18 mouse cellular contexts compared by ENCODE assay signal in genomic region chr11:57947347-57947746, GRCm38 (mm10).
DNase-seq lines count a peak whose midpoint lies in the region; TF ChIP-seq lines count a peak whose summit lies in the region.
"Had no signal": no experiment of that assay in that cellular context is flagged by ENCODE, and none has a peak within 500 bp of the region (broad histone marks: within the 10 kb centered on the region; RNA-seq: fewer than 3 reads in every experiment).

No protein-coding gene starts in this region.

- no peak for TF ChIP-seq CTCF in gastrocnemius, adult 2 months (IDR thresholded peaks at IDR 0.05)

- peak; percentile 93 for DNase-seq in heart, adult 11 months
- no peak for DNase-seq in heart, postnatal 14 days
- peak; percentile 48 for DNase-seq in Muller cell, postnatal 12 days (ENCODE audit: inconsistent ontology term)
- no peak for DNase-seq in cerebellum, adult 11 months
- no peak for DNase-seq in gastrocnemius, adult 2 months
- DNase-seq: adrenal gland, adult 8-10 months; adrenal gland, postnatal 14 days; adrenal gland, postnatal 36 days; cerebellum, adult 18-20 months; cerebellum, adult 9-10 months; cerebellum, postnatal 10 days; cerebellum, postnatal 36 days; embryo, embryonic 11 days had no signal

- no peak overlapping the region for H3K4me3 ChIP-seq in gastrocnemius, adult 2 months
- H3K4me3 ChIP-seq: embryonic facial prominence, embryonic 13.5 days; embryonic facial prominence, embryonic 15.5 days; erythroblast, embryonic 14.5 days; forebrain, embryonic 10.5 days; forebrain, embryonic 12.5 days had no signal

- no peak overlapping the region for H3K27ac ChIP-seq in gastrocnemius, adult 2 months
- H3K27ac ChIP-seq: embryonic facial prominence, embryonic 13.5 days; embryonic facial prominence, embryonic 15.5 days; forebrain, embryonic 10.5 days; forebrain, embryonic 12.5 days had no signal

- intact Hi-C loops in heart, postnatal 14 days (cut with DNase I): no loop called here
- intact Hi-C loops in gastrocnemius, adult 2 months (cut with DNase I): no loop called here

Comparison
In these comparisons a context has a peak if more than half of its experiments do, and no peak if none do; other contexts are left out.
1. DNase-seq: peak in heart, adult 11 months (single experiment) and Muller cell, postnatal 12 days (single experiment); none in heart, postnatal 14 days (0 of 2), cerebellum, adult 11 months (single experiment) and gastrocnemius, adult 2 months (single experiment).